Comparison of ENCODE assay signal across 41 mouse cellular contexts in genomic region chr9:57265125-57265524, GRCm38 (mm10). TPM values are rescaled to one million over a fixed set of nuclear protein-coding genes. Genes with fewer than 3 reads are reported as not detected.
DNase-seq lines count a peak whose midpoint lies in the region; ATAC-seq and TF ChIP-seq lines count a peak whose summit lies in the region.
"Had no signal": no experiment of that assay in that cellular context is flagged by ENCODE, and none has a peak within 500 bp of the region (broad histone marks: within the 10 kb centered on the region; RNA-seq: fewer than 3 reads in every experiment).

No protein-coding gene starts in this region.

- intact Hi-C loops in heart, postnatal 14 days (cut with DNase I): no loop called here

- H3K4me1 ChIP-seq in lung, embryonic 14.5 days (ENCODE audit: insufficient read depth): peaks cover 6% of the 10 kb centered on the region
- peaks cover 6% of the 10 kb centered on the region for H3K4me1 ChIP-seq in testis, adult 2 months (ENCODE audit: control insufficient read depth, insufficient read depth, low read length)

- TF ChIP-seq POLR2A in testis, adult 2 months (IDR thresholded peaks at IDR 0.05; ENCODE audit: control insufficient read depth, low read depth, low read length): no peak

- no peaks in the 10 kb centered on the region for H3K36me3 ChIP-seq in lung, embryonic 14.5 days (ENCODE audit: insufficient read depth)
- H3K36me3 ChIP-seq in testis, adult 2 months (ENCODE audit: control insufficient read depth, insufficient read depth, low read length): no peaks in the 10 kb centered on the region
- H3K36me3 ChIP-seq: hindbrain, embryonic 13.5 days; liver, embryonic 12.5 days; midbrain, embryonic 10.5 days; neural tube, embryonic 13.5 days had no signal

- no peaks in the 10 kb centered on the region for H3K9me3 ChIP-seq in lung, embryonic 14.5 days (ENCODE audit: low read depth, low read length)
- H3K9me3 ChIP-seq: hindbrain, embryonic 13.5 days; liver, embryonic 12.5 days; midbrain, embryonic 10.5 days; neural tube, embryonic 13.5 days had no signal

- no peak overlapping the region for H3K4me3 ChIP-seq in lung, embryonic 14.5 days (ENCODE audit: low read depth, low read length)
- H3K4me3 ChIP-seq in testis, adult 2 months (ENCODE audit: control insufficient read depth, low read depth, low read length): peak overlapping the region; percentile 92
- H3K4me3 ChIP-seq: erythroblast, embryonic 14.5 days; hindbrain, embryonic 13.5 days; liver, embryonic 12.5 days; midbrain, embryonic 10.5 days; myocyte; neural tube, embryonic 13.5 days had no signal

- 20% methylated on average over 5 of the region's 5 CpGs for WGBS in lung, embryonic 14.5 days

- no peak overlapping the region for H3K27ac ChIP-seq in lung, embryonic 14.5 days (ENCODE audit: low read depth)
- H3K27ac ChIP-seq in testis, adult 2 months (ENCODE audit: control insufficient read depth, insufficient read depth, low read depth, low read length): peak overlapping the region; percentile 69
- H3K27ac ChIP-seq: hindbrain, embryonic 13.5 days; kidney, postnatal 0 days; liver, embryonic 12.5 days; midbrain, embryonic 10.5 days; neural tube, embryonic 13.5 days had no signal

- H3K9ac ChIP-seq in lung, embryonic 14.5 days: no peak overlapping the region
- H3K9ac ChIP-seq: hindbrain, embryonic 13.5 days; liver, embryonic 12.5 days; liver, postnatal 0 days; neural tube, embryonic 13.5 days had no signal

- no peak overlapping the region for H3K4me2 ChIP-seq in lung, embryonic 14.5 days
- H3K4me2 ChIP-seq: hindbrain, embryonic 13.5 days; liver, embryonic 12.5 days; neural tube, embryonic 13.5 days had no signal

- H3K27me3 ChIP-seq in lung, embryonic 14.5 days (ENCODE audit: insufficient read depth, low read length): 0 out of 2 replicates have a peak, but pooled peaks cover 4% of the 10 kb centered on the region
- no peaks in the 10 kb centered on the region for H3K27me3 ChIP-seq in testis, adult 2 months (ENCODE audit: control insufficient read depth, insufficient read depth, low read length)

- no peak for TF ChIP-seq CTCF in lung, embryonic 14.5 days (IDR thresholded peaks at IDR 0.05; ENCODE audit: low read depth)
- TF ChIP-seq CTCF in testis, adult 2 months (IDR thresholded peaks at IDR 0.05; ENCODE audit: control insufficient read depth, insufficient read depth, insufficient replicate concordance, low read depth, low read length): no peak

- DNase-seq in heart, adult 8-10 months (ENCODE audit: low spot score): peak; percentile 31
- DNase-seq in heart, postnatal 14 days: no peak
- DNase-seq in lung, embryonic 14.5 days: peak; percentile 37
- DNase-seq in lung, postnatal 10 days: no peak
- no peak for DNase-seq in testis, postnatal 10 days (ENCODE audit: low spot score)
- peak; percentile 54 for DNase-seq in mesoderm, embryonic 11.5 days (ENCODE audit: low read depth, low spot score)
- DNase-seq in urinary bladder, postnatal 25 days (ENCODE audit: low spot score): no peak
- DNase-seq: adrenal gland, adult 2 months; adrenal gland, postnatal 36 days; B cell, adult 2 months; cerebellum, adult 2 months; cerebellum, postnatal 14 days; heart, postnatal 10 days; kidney, adult 8-10 months; kidney, postnatal 4 days; left cerebral cortex, postnatal 4 days; liver, postnatal 0 days; lung, postnatal 4 days; right cerebral cortex, postnatal 4 days had no signal

- no peak for ATAC-seq in lung, embryonic 14.5 days (ENCODE audit: insufficient read depth)
- ATAC-seq: forebrain, embryonic 16.5 days; intestine, embryonic 16.5 days; liver, embryonic 12.5 days; liver, postnatal 0 days had no signal

RNA-seq across cellular contexts. Expression of gene 1700017B05Rik, which starts 2.7 kb away (rescaled TPM):
- total RNA-seq in heart, adult 8-10 months (2022): 10 to 100 TPM in 2 of 4 experiments, 1 to 10 TPM in 2; 7.9 to 10.7 (median 9.4) TPM
- total RNA-seq in heart, postnatal 14 days (2021): 10 to 100 TPM; 15.5 to 16.4 TPM
- polyA plus RNA-seq in lung, embryonic 14.5 days (2014; fragmentation: Nextera tagmentation; extraction: Ambion mirVana): 25.6 and 26.3 TPM in 2 replicates
- polyA plus RNA-seq in testis, adult 2 months (2012; rRNA removed): 87.2 and 99.0 TPM in 2 replicates

RNA-seq across cellular contexts. Expression of gene Trcg1, which starts 28.8 kb away (rescaled TPM):
- total RNA-seq in heart, adult 8-10 months (2022): not detected
- total RNA-seq in heart, postnatal 14 days (2021): not detected
- polyA plus RNA-seq in lung, embryonic 14.5 days (2014; fragmentation: Nextera tagmentation; extraction: Ambion mirVana): not detected in 2 replicates
- 0.11 and 0.20 TPM in 2 replicates for polyA plus RNA-seq in testis, adult 2 months (2012; rRNA removed)
- total RNA-seq: adrenal gland, adult 2 months; adrenal gland, postnatal 36 days; gastrocnemius, adult 8-10 months; heart, postnatal 10 days; layer of hippocampus, adult 8-10 months; layer of hippocampus, postnatal 25 days; left cerebral cortex, adult 8-10 months; left cerebral cortex, postnatal 4 days; midbrain, postnatal 0 days had no signal
- polyA plus RNA-seq: adrenal gland, adult 2 months; brain, embryonic 14.5 days; cerebellum, adult 2 months; cortical plate, adult 2 months; embryonic facial prominence, embryonic 14.5 days; erythroblast, embryonic 14.5 days; forebrain, embryonic 11.5 days; forebrain, embryonic 16.5 days; gonadal fat pad, adult 2 months; hindbrain, embryonic 13.5 days; intestine, embryonic 16.5 days; limb, embryonic 14.5 days; liver, embryonic 12.5 days; liver, postnatal 0 days; midbrain, embryonic 10.5 days; midbrain, postnatal 0 days; myocyte; neural tube, embryonic 13.5 days; spleen, adult 2 months had no signal

Comparison
In these comparisons a context has a peak if more than half of its experiments do, and no peak if none do; other contexts are left out.
1. DNase-seq: peak in heart, adult 8-10 months (single experiment), lung, embryonic 14.5 days (single experiment) and mesoderm, embryonic 11.5 days (single experiment); none in heart, postnatal 14 days (0 of 2), lung, postnatal 10 days (single experiment), testis, postnatal 10 days (single experiment) and urinary bladder, postnatal 25 days (single experiment).